Mouse (Mus musculus) granulocyte monocyte progenitor cell, adult 5-6 weeks (primary cell): ENCODE results near the gene Atg101. TPM values are rescaled to one million over a fixed set of nuclear protein-coding genes. Genes with fewer than 3 reads are reported as not detected.

ENCODE experiments used
- ATAC-seq: replicated peaks from 2 replicates; pipeline ENCODE4 v1.8.0; 2016; ENCODE audit warnings: mild to moderate bottlenecking, moderate TSS enrichment, inconsistent platforms; ENCODE audit not compliant: poor library complexity, severe bottlenecking
- total RNA-seq, 2 experiments: library from RNA; stranded (forward) in 1 of 2; stranded (reverse) in 1 of 2; fragments of 200-712, 200-1000 nt in 1 of 2; fragments of >200 nt in 1 of 2; fragmentation: Nextera tagmentation in 1 of 2; gene quantifications; 2 replicates each; pipeline ENCODE4 v1.2.3; 2014 to 2017

Atg101 gene
- total RNA-seq, 2 experiments from 2014 or later: 35.3 to 60.6 TPM

GRCm38 (mm10) chr15:101282471-101282870 lies 1.6 kb upstream of the Atg101 start:
- ATAC-seq: no peak

DNA sequence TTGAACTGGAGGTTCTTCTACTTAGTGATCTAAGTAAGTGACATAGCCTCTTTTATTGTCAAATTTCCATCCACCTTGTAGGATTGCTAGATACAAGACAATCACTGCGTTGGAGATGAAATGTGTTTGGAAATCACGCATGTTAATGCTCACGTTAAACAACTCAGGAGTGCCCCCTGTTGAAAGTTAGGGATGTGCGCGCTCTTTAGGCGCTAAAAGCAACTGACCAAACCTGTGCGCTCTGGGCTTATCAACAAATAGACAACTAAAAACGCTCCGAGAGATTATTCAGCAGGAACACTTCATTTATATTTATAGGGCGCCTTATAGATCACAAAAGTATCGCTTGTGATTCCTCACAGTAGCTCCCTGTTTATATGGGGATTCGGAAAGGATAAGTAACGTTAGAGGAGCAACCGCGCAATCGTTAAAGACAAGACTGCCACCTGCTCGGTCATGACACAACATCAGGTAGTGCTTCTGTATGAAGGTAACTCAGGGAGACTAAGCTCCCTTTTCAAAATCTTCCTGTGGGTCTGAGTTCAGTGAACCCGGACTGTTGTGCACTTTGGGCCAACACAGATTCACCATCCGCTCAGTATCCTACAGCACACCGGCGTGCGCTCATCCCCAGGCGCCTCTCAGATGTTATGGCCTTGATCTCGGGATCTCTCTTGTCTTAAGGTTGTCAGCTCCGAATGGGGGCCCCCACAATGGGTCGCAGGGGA lies 725 bp upstream of the Atg101 start:
- peak; percentile 36; the same call in 1 of the 2 replicates for ATAC-seq

- peak; percentile 41 for ATAC-seq
Observed at GRCm38 (mm10) chr15:101286129-101286770, 2.2 kb downstream of the Atg101 start.

GRCm38 (mm10) chr15:101287361-101287760 lies 3.3 kb downstream of the Atg101 start:
- no peak for ATAC-seq

DNA sequence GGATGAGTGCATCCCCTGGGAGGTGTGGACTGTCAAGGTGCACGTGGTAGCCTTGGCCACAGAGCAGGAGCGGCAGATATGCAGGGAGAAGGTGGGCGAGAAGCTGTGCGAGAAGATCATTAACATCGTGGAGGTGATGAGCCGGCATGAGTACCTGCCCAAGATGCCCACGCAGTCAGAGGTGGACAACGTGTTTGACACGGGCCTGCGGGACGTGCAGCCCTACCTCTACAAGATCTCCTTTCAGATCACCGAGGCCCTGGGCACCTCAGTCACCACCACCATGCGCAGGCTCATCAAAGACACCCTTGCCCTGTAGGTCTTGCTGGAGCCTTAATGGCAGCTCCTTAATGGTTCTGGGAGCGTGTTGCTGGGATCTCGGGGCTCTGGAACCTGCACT lies 6.3 kb downstream of the Atg101 start:
- no peak for ATAC-seq

GRCm38 (mm10) chr15:101292012-101292411 lies 7.9 kb downstream of the Atg101 start:
- no peak for ATAC-seq

- no peak for ATAC-seq
Observed at GRCm38 (mm10) chr15:101293025-101293621, 9.1 kb downstream of the Atg101 start, which contains the start of gene 6030408B16Rik. Gene 6030408B16Rik (plus strand): TSS chr15:101293212.

DNA sequence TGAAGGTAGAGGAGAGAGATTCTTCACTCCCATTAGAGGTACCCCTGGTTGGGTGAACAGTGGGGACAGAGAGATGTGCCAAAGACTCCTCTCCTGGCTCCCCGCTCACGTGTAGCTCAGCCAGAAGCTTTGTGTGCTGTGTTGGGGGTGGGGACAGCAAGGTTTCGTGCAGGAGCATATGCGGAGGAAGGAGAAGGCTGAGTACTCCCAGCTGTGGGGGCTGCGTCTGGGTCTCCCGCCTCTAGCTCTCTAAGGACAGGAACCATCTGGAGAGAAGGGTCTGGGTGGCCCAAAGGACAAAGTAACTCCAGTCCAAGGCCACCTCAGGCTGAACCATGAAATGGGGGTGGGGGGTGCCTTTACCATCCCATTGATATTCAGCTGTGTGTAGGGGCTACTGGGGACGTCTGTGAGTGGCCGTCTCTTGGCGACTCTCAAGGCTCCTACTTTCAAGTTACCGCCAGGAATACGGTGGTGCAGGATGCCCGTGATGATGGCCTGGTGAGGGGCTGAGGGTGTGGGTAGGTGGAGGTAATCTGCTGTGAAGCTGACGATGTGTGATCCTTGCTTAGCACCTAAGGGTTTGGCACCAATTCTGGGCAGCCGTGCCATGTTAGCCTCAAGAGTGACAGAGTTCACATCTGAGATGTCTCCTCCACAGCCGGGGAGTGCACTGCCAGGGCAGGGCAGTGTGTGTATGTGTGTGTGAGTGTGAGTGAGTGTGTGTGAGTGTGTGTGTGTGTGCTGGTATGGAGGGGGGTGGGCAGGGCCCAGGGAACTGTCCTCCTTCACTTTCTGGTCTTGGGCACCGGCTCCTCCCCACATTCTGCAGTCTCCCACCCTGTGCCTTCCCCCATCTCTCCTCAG lies 10.2 kb downstream of the Atg101 start:
- ATAC-seq: no peak

- ATAC-seq: no peak
Observed at GRCm38 (mm10) chr15:101295106-101295505, 11.0 kb downstream of the Atg101 start.

GRCm38 (mm10) chr15:101295616-101296015 lies 11.5 kb downstream of the Atg101 start:
- ATAC-seq: no peak

- ATAC-seq: no peak
Observed at GRCm38 (mm10) chr15:101296091-101296490, 12.0 kb downstream of the Atg101 start.

- ATAC-seq: peak; percentile 86
Observed at GRCm38 (mm10) chr15:101297988-101298387, 13.9 kb downstream of the Atg101 start.

DNA sequence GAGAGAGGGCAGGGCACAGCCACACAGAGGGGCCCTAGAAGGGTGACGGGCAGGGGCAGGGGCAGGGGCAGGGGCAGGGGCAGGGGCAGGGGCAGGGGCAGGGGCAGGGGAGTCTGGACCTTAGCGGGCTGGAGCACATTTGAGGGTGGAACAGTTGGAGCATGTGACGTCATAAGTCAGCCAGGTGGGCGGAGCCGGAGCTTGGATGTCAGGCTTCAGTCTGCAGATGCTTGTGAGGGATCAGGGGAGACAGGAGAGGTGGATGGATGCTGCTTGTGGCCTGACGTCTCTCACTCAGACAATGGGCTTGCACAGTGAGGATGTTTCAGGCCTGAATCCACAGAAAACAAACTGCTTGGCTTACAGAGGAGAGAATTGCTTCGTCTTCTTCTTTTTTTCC lies 14.5 kb downstream of the Atg101 start:
- ATAC-seq: peak; percentile 52; the same call in 1 of the 2 replicates

- no peak for ATAC-seq
Observed at GRCm38 (mm10) chr15:101299480-101299960, 15.4 kb downstream of the Atg101 start.

- ATAC-seq: no peak
Observed at GRCm38 (mm10) chr15:101300128-101300527, 16.1 kb downstream of the Atg101 start.

GRCm38 (mm10) chr15:101302201-101302600 lies 18.1 kb downstream of the Atg101 start:
- no peak for ATAC-seq

GRCm38 (mm10) chr15:101303830-101304229 lies 19.8 kb downstream of the Atg101 start:
- no peak for ATAC-seq

GRCm38 (mm10) chr15:101306459-101306858 lies 22.4 kb downstream of the Atg101 start:
- no peak for ATAC-seq

GRCm38 (mm10) chr15:101308440-101309348 lies 24.6 kb downstream of the Atg101 start:
- ATAC-seq: peak; percentile 82
